Mouse (Mus musculus): ENCODE measurements around the gene Ttll8. TPM values are rescaled to one million over a fixed set of nuclear protein-coding genes. Genes with fewer than 3 reads are reported as not detected.

The Ttll8 gene
- polyA plus RNA-seq, 1 experiment = not detected

DNA sequence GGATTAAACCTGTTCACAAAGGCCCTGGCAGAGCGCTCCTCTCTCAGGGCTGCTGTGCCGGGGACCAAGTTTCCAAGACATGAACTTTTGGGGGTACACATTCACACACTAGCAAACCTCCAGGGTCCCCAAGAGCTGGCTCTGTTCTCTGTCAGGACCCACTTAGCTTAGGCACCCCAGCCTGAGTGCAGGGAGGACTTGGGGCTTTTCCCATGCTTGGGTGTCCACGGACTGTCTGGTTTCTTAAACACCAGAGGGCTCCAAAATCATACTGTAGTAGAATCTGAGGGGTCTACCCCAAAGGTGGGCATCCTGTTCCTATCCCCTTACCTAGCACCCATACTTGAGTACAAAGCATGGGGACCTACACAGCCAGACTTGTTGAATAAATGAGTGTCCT is 64.2 kb downstream of the Ttll8 start:
- TF ChIP-seq FLI1 (IDR thresholded peaks at IDR 0.05; ENCODE audit: low read length) = no peak
- no peak for TF ChIP-seq GATA1 (IDR thresholded peaks at IDR 0.05; ENCODE audit: borderline replicate concordance, low read length)
- Histone ChIP-seq H3K27me3 (replicated peaks) (peaks cover 76% of the 10 kb centered on the region), H3K36me3 (replicated peaks; ENCODE audit: low read length) (no peaks in the 10 kb centered on the region), H3K4me1 (peaks cover 29% of the 10 kb centered on the region), H3K4me3 (replicated peaks) (peak overlapping the region; percentile 92), H3K9me3 (no peaks in the 10 kb centered on the region)

DNA sequence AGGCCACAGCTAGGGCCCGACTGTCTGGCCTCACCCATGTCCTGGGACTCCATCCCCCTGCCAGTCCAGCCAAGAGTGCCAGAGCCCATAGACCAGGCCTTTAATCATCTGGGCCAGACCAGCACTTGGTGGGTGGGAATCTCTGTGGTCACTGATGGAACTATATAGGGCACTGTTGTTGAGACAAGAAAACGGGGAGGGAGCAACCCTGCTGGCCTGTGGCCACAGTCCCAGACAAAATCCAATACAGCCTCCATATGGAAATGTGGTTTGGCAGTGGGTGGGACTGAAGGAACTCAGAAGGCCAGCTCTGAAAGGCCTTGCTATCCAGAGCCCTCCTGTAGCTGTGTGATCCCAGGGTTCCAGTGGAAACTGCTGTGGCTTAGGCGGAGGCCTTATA is 65.2 kb downstream of the Ttll8 start:
- peaks cover 29% of the 10 kb centered on the region for H3K4me1 ChIP-seq
- H3K4me3 ChIP-seq (replicated peaks) = no peak overlapping the region
- TF ChIP-seq FLI1 (IDR thresholded peaks at IDR 0.05; ENCODE audit: low read length) = no peak
- no peak for TF ChIP-seq GATA1 (IDR thresholded peaks at IDR 0.05; ENCODE audit: borderline replicate concordance, low read length)
- H3K9me3 ChIP-seq = no peaks in the 10 kb centered on the region
- H3K27me3 ChIP-seq (replicated peaks) = peaks cover 70% of the 10 kb centered on the region
- no peaks in the 10 kb centered on the region for H3K36me3 ChIP-seq (replicated peaks; ENCODE audit: low read length)

DNA sequence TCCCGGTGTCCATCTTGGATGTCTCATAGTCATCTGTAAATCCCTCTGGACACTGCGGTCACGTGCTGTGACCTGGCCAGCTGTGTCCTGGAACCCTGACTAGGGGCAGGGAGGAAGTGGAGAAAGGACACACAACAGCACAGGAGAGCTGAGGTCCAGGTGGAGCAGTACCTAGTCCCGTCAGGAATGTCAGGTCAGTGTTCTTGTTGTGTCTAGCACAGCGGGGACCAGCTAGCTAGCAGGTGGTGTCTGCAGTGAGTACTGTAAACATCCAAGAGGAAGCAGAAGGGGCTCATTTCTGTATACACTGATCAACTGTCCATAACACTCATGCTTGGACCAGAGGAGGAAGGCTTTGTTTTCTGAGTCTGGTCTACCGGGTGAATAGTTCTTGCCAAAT is 68.8 kb downstream of the Ttll8 start:
- H3K9me3 ChIP-seq = peaks cover 6% of the 10 kb centered on the region
- H3K4me1 ChIP-seq = peaks cover 14% of the 10 kb centered on the region
- H3K27me3 ChIP-seq (replicated peaks) = peaks cover 59% of the 10 kb centered on the region
- H3K36me3 ChIP-seq (replicated peaks; ENCODE audit: low read length) = no peaks in the 10 kb centered on the region
- no peak overlapping the region for H3K4me3 ChIP-seq (replicated peaks)
- TF ChIP-seq GATA1 (IDR thresholded peaks at IDR 0.05; ENCODE audit: borderline replicate concordance, low read length) (no peak), FLI1 (IDR thresholded peaks at IDR 0.05; ENCODE audit: low read length) (no peak)

DNA sequence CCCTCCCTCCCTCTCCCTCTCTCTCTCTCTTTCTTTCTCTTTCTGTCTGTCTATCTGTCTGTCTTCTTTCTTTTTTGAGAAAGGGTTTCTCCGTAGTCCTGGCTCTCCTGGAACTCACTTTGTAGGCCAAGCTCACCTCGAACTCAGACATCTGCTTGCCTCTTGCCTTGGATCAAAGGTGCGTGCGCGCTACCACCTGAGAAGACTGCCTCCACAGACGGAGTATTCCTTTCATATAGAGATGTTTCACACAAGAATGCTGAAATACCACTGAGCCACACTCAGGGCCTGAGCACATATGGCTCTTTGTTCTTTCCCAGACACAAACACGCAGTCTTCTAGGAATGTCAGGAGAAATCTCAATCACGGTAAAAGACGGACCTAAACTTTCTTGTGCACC is 70.9 kb downstream of the Ttll8 start:
- Histone ChIP-seq H3K27me3 (replicated peaks) (peaks cover 46% of the 10 kb centered on the region), H3K4me3 (replicated peaks) (no peak overlapping the region), H3K4me1 (peaks cover 4% of the 10 kb centered on the region; the same call in 1 of the 2 replicates), H3K36me3 (replicated peaks; ENCODE audit: low read length) (no peaks in the 10 kb centered on the region), H3K9me3 (peaks cover 15% of the 10 kb centered on the region)
- TF ChIP-seq GATA1 (IDR thresholded peaks at IDR 0.05; ENCODE audit: borderline replicate concordance, low read length) = no peak

DNA sequence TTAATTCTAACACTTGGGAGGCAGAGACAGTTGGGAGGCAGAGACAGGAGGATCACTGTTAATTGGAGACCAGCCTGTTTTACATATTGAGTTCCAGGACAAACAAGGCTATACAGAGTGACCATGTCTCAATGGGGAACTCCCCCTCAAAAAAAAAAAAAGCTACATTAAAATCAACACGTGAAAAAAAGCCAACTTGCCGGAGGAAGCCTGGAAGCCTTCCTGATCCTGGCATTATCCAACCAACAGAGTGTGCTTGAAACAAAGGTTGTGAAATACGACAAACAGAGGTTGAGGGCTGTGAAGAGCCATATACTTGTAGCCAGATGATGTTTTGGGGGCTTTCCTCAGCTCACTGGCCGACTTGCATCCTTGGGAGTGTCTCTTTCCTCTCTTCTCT is 71.4 kb downstream of the Ttll8 start:
- Histone ChIP-seq H3K36me3 (replicated peaks; ENCODE audit: low read length) (no peaks in the 10 kb centered on the region), H3K4me3 (replicated peaks) (no peak overlapping the region), H3K4me1 (peaks cover 3% of the 10 kb centered on the region; the same call in 1 of the 2 replicates), H3K27me3 (replicated peaks) (peaks cover 42% of the 10 kb centered on the region), H3K9me3 (peaks cover 15% of the 10 kb centered on the region)
- TF ChIP-seq GATA1 (IDR thresholded peaks at IDR 0.05; ENCODE audit: borderline replicate concordance, low read length) (no peak), FLI1 (IDR thresholded peaks at IDR 0.05; ENCODE audit: low read length) (no peak)

DNA sequence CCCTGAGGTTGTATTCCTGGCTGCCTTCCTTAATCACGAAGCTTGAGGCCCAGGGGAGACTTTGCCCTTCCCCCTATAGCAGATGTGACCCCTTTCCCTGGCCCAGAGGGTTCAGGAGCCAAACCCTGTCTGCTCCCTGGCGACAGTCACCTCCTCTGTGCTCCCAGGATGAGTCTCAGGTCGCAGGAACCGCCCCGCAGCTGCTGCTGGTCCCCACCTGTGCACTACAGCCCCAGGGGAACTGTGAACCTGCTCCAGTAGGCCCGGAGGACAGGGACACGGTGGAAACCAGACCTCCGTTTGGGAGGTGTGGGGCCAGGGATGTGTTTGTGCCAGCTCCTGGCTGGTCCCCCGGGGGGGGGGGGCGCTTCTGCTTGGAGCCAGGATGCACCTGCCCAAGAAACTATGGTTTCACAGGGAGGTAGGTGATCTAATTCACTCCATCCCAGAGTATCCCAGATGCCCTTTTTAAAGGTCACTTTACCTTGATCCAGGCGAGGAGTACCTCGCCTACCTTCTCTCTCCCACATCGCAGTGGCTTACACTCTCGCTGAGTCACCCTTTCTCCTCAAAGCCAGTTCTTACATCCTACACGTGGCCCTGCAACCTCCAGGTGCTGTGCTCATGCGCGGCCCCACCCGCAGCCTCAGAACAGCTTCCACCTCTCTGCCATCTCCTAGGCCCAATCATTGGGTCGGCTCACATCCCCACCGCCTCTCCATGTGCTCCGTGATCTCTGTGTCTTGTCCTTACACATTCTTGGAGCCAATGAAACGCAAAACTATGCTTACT is 72.8 kb downstream of the Ttll8 start:
- TF ChIP-seq GATA1 (IDR thresholded peaks at IDR 0.05; ENCODE audit: borderline replicate concordance, low read length) (no peak), FLI1 (IDR thresholded peaks at IDR 0.05; ENCODE audit: low read length) (no peak)
- H3K4me3 ChIP-seq (replicated peaks) = no peak overlapping the region
- H3K27me3 ChIP-seq (replicated peaks) = peaks cover 44% of the 10 kb centered on the region
- H3K36me3 ChIP-seq (replicated peaks; ENCODE audit: low read length) = no peaks in the 10 kb centered on the region
- peaks cover 15% of the 10 kb centered on the region for H3K9me3 ChIP-seq
- H3K4me1 ChIP-seq = peaks cover 2% of the 10 kb centered on the region; the same call in 1 of the 2 replicates

DNA sequence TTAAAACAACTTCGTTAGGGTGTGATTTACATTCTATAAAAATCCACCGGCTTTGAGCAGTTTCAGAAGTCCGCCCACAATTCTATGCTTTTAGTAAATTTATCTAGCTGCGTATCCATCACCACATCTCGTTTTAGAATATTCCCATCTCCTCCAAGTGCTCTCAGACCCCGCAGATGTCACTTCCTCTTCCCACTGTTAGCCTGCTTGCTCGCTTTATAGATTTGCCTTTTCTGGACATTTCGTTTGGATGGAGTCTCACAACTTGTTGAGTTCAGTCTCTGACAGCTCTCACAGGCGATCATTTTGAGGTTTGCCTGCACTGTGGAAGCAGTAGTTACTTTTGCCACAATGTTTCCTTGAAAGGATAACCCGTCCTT is 77.2 kb downstream of the Ttll8 start:
- TF ChIP-seq FLI1 (IDR thresholded peaks at IDR 0.05; ENCODE audit: low read length) (no peak), GATA1 (IDR thresholded peaks at IDR 0.05; ENCODE audit: borderline replicate concordance, low read length) (no peak)
- H3K4me1 ChIP-seq = peaks cover 14% of the 10 kb centered on the region
- H3K4me3 ChIP-seq (replicated peaks) = no peak overlapping the region
- no peaks in the 10 kb centered on the region for H3K36me3 ChIP-seq (replicated peaks; ENCODE audit: low read length)
- peaks cover 61% of the 10 kb centered on the region for H3K27me3 ChIP-seq (replicated peaks)
- peaks cover 15% of the 10 kb centered on the region for H3K9me3 ChIP-seq

DNA sequence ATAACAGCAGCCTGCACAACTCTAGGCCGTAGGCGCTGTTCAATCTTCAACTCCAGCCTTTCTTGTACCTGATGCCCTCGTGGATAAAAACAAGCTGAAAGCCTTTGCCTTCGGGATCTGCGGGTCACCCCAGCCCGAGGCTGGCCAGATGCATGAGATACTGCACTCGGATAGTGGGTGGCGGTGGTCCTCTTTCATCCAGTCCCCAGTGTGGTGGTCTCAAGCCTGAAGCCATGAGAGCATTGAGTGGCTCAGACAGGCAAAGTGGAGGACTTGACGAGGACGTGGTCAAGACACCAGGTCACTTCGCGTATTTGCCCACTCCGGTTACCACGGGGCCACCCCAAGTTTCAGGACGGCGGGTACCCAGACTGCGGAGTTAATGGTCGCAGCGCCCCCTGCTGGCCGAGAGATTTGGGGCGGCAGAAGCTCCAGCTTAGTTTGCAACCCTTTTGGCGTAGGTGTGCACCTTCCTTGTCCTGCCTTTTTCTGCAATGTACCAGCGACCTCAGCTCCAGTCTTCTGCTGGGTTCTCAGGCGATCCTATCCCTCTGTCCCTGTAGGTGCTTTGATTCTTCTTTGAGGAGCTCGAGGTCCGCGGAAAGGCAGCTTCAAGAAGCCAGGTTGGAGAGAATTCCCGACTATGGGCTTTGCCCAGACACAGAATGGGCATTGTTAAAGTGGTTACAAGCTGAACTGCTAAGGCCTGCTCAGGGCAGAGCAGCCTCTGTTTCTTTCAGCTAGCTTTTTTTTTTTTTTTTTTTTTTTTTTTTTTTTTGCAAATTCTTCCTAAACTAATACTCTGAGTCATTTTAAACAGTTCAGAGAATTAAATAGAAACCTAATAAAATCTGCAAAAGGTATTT is 77.8 kb downstream of the Ttll8 start:
- Histone ChIP-seq H3K36me3 (replicated peaks; ENCODE audit: low read length) (no peaks in the 10 kb centered on the region), H3K4me1 (peaks cover 14% of the 10 kb centered on the region), H3K4me3 (replicated peaks) (peak overlapping the region; percentile 85), H3K9me3 (peaks cover 15% of the 10 kb centered on the region), H3K27me3 (replicated peaks) (peaks cover 60% of the 10 kb centered on the region)
- TF ChIP-seq FLI1 (IDR thresholded peaks at IDR 0.05; ENCODE audit: low read length) (no peak), GATA1 (IDR thresholded peaks at IDR 0.05; ENCODE audit: borderline replicate concordance, low read length) (no peak)

DNA sequence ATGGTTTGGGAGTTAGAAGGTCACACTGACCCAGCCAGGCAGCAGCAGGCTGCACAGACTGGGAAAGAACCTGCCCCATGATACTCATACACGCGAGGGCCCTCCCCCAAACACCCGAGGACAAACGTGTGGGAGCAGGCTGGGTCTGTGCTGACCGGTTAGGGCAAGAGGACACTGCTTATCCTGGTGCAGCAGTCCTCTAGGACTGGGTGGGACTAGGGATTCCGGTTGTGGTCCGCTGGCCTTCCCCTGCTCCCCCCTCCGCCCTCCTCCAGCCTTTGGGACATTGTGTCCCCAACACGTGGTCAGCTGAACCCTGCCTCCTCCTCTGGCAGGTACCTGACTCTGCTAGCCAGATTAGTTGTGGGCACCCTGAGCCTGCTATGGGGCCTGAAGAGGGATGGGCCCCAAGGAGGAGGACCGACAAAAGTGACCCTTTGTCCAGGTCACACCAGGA is 78.6 kb downstream of the Ttll8 start:
- no peak for TF ChIP-seq GATA1 (IDR thresholded peaks at IDR 0.05; ENCODE audit: borderline replicate concordance, low read length)
- no peak for TF ChIP-seq FLI1 (IDR thresholded peaks at IDR 0.05; ENCODE audit: low read length)
- Histone ChIP-seq H3K4me1 (peaks cover 14% of the 10 kb centered on the region), H3K4me3 (replicated peaks) (peak overlapping the region; percentile 18), H3K27me3 (replicated peaks) (peaks cover 58% of the 10 kb centered on the region), H3K36me3 (replicated peaks; ENCODE audit: low read length) (no peaks in the 10 kb centered on the region), H3K9me3 (peaks cover 11% of the 10 kb centered on the region)

DNA sequence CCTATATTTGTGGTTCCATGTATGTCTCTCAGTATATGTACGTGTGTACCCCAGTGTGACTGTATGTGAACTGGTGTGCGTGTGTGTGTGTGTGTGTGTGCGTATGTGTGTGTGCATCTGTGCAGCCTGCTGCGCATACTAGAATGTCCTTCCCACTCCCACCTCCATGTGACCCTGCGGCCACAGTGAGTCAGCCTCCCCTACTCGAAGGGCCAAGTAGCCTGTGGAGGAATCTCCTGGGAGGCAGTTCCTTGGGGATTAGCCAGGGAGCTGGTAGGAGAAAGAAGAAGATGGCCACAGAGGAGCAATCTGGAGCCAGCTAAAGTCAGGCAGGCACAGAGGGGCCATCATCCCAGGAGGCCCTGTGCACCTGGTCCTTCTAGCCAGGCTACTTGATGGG is 79.7 kb downstream of the Ttll8 start:
- TF ChIP-seq GATA1 (IDR thresholded peaks at IDR 0.05; ENCODE audit: borderline replicate concordance, low read length) = no peak
- no peak for TF ChIP-seq FLI1 (IDR thresholded peaks at IDR 0.05; ENCODE audit: low read length)
- Histone ChIP-seq H3K27me3 (replicated peaks) (peaks cover 62% of the 10 kb centered on the region), H3K36me3 (replicated peaks; ENCODE audit: low read length) (no peaks in the 10 kb centered on the region), H3K4me1 (peaks cover 14% of the 10 kb centered on the region), H3K9me3 (no peaks in the 10 kb centered on the region), H3K4me3 (replicated peaks) (no peak overlapping the region)
